Mouse (Mus musculus): ENCODE results near the gene Dhrs4. TPM values are rescaled to one million over a fixed set of nuclear protein-coding genes. Genes with fewer than 3 reads are reported as not detected.

Dhrs4 gene
- total RNA-seq (2023): 21.3 TPM

GRCm38 (mm10) chr14:55478651-55479599 is at the start of gene Dhrs4:
Dhrs4 (plus strand) TSS chr14:55478758.

GRCm38 (mm10) chr14:55490361-55491201 is 12.0 kb downstream of the Dhrs4 start, which contains the start of gene Carmil3:
Carmil3 (plus strand) TSS chr14:55490651.

GRCm38 (mm10) chr14:55510125-55510731 is 31.7 kb downstream of the Dhrs4 start, which contains the start of gene Cpne6:
Cpne6 (plus strand) TSS chr14:55510445.

GRCm38 (mm10) chr14:55524785-55525184 is 46.2 kb downstream of the Dhrs4 start, which contains the start of gene Nrl:
Nrl (minus strand) TSS chr14:55524981.

Other genes starting within 250 kb of the Dhrs4 start
- gene Carmil3, start 11.9 kb downstream of the Dhrs4 start, total RNA-seq (2023): 1.2 TPM
- gene Cpne6, start 31.7 kb downstream of the Dhrs4 start, total RNA-seq (2023): not detected
- gene Nrl, start 46.2 kb downstream of the Dhrs4 start, total RNA-seq (2023): not detected
- 16.1 TPM for gene Pck2, start 61.5 kb downstream of the Dhrs4 start, total RNA-seq (2023)
- 92.5 TPM for gene Dcaf11, start 81.2 kb downstream of the Dhrs4 start, total RNA-seq (2023)
- gene A730061H03Rik, start 81.6 kb downstream of the Dhrs4 start, total RNA-seq (2023): 6.4 TPM
- not detected for gene Fitm1, start 96.9 kb downstream of the Dhrs4 start, total RNA-seq (2023)
- gene Psme1, start 99.4 kb downstream of the Dhrs4 start, total RNA-seq (2023): 263 TPM
- 21.5 TPM for gene Emc9, start 106.5 kb downstream of the Dhrs4 start, total RNA-seq (2023)
- gene Psme2, start 112.4 kb downstream of the Dhrs4 start, total RNA-seq (2023): 386 TPM
- 96.4 TPM for gene Rnf31, start 113.0 kb downstream of the Dhrs4 start, total RNA-seq (2023)
- 94.6 TPM for gene Irf9, start 124.8 kb downstream of the Dhrs4 start, total RNA-seq (2023)
- 0.44 TPM for gene Rec8, start 139.3 kb downstream of the Dhrs4 start, total RNA-seq (2023)
- gene Ipo4, start 157.2 kb downstream of the Dhrs4 start, total RNA-seq (2023): 71.9 TPM
- gene Gm49378, start 159.1 kb downstream of the Dhrs4 start, total RNA-seq (2023): 2.7 TPM
- 43.9 TPM for gene Tm9sf1, start 165.0 kb downstream of the Dhrs4 start, total RNA-seq (2023)
- gene Tssk4, start 171.4 kb downstream of the Dhrs4 start, total RNA-seq (2023): 3.5 TPM
- gene Mdp1, start 181.8 kb downstream of the Dhrs4 start, total RNA-seq (2023): 41.7 TPM
- 16.2 TPM for gene Gmpr2, start 193.2 kb downstream of the Dhrs4 start, total RNA-seq (2023)
- gene Nedd8, start 193.4 kb downstream of the Dhrs4 start, total RNA-seq (2023): 153 TPM
- gene Tinf2, start 203.1 kb downstream of the Dhrs4 start, total RNA-seq (2023): 111 TPM
- gene Tgm1, start 235.2 kb downstream of the Dhrs4 start, total RNA-seq (2023): 2.0 TPM
- gene Rabggta, start 243.5 kb downstream of the Dhrs4 start, total RNA-seq (2023): 84.5 TPM